Mouse (Mus musculus): ENCODE results near the gene Fam228a.
"Not testable (repeated sequence)": the region's sequence is repeated elsewhere in the genome, so short reads cannot be mapped to it uniquely, and the experiment has no call there.

Gene Fam228a

GRCm38 (mm10) chr12:4719066-4719761 lies 19.0 kb downstream of the Fam228a start:
- DNase-seq (ENCODE audit: low spot score in 2 of 2): no peak

GRCm38 (mm10) chr12:4717417-4717816 lies 20.8 kb downstream of the Fam228a start:
- DNase-seq (ENCODE audit: low spot score in 2 of 2): no peak

GRCm38 (mm10) chr12:4715606-4716005 lies 22.6 kb downstream of the Fam228a start:
- DNase-seq (ENCODE audit: low spot score in 2 of 2): no peak

- no peak for DNase-seq (ENCODE audit: low spot score in 2 of 2)
Observed at GRCm38 (mm10) chr12:4713361-4713760, 24.9 kb downstream of the Fam228a start.

GRCm38 (mm10) chr12:4709926-4710325 lies 28.3 kb downstream of the Fam228a start:
- DNase-seq (ENCODE audit: low spot score in 2 of 2): no peak

GRCm38 (mm10) chr12:4708881-4709604 lies 29.2 kb downstream of the Fam228a start:
- DNase-seq (ENCODE audit: low spot score in 2 of 2): no peak

- no peak for DNase-seq (ENCODE audit: low spot score in 2 of 2)
Observed at GRCm38 (mm10) chr12:4708296-4708695, 29.9 kb downstream of the Fam228a start.

GRCm38 (mm10) chr12:4707488-4708017 lies 30.7 kb downstream of the Fam228a start:
- no peak for DNase-seq (ENCODE audit: low spot score in 2 of 2)

- no peak for DNase-seq (ENCODE audit: low spot score in 2 of 2)
Observed at GRCm38 (mm10) chr12:4706901-4707300, 31.3 kb downstream of the Fam228a start.

- no peak for DNase-seq (ENCODE audit: low spot score in 2 of 2)
Observed at GRCm38 (mm10) chr12:4706175-4706574, 32.1 kb downstream of the Fam228a start.

- not testable (repeated sequence) for DNase-seq (ENCODE audit: low spot score in 2 of 2)
Observed at GRCm38 (mm10) chr12:4705626-4706025, 32.6 kb downstream of the Fam228a start.

GRCm38 (mm10) chr12:4694534-4694933 lies 43.7 kb downstream of the Fam228a start:
- DNase-seq (ENCODE audit: low spot score in 2 of 2): no peak

GRCm38 (mm10) chr12:4691193-4691592 lies 47.0 kb downstream of the Fam228a start:
- no peak for DNase-seq (ENCODE audit: low spot score in 2 of 2)

- no peak for DNase-seq (ENCODE audit: low spot score in 2 of 2)
Observed at GRCm38 (mm10) chr12:4689341-4689740, 48.9 kb downstream of the Fam228a start.

GRCm38 (mm10) chr12:4688386-4688785 lies 49.8 kb downstream of the Fam228a start:
- no peak for DNase-seq (ENCODE audit: low spot score in 2 of 2)

- no peak for DNase-seq (ENCODE audit: low spot score in 2 of 2)
Observed at GRCm38 (mm10) chr12:4685441-4685840, 52.8 kb downstream of the Fam228a start.

- no peak for DNase-seq (ENCODE audit: low spot score in 2 of 2)
Observed at GRCm38 (mm10) chr12:4679971-4680370, 58.3 kb downstream of the Fam228a start.

- DNase-seq (ENCODE audit: low spot score in 2 of 2): no peak
Observed at GRCm38 (mm10) chr12:4676336-4676735, 61.9 kb downstream of the Fam228a start.

- DNase-seq (ENCODE audit: low spot score in 2 of 2): no peak
Observed at GRCm38 (mm10) chr12:4665675-4666037, 72.6 kb downstream of the Fam228a start.

GRCm38 (mm10) chr12:4664929-4665674 lies 73.1 kb downstream of the Fam228a start:
- no peak for DNase-seq (ENCODE audit: low spot score in 2 of 2)

All from spleen, postnatal 14 days (tissue).